Mouse (Mus musculus) intestine, embryonic 15.5 days (tissue): ENCODE data around the gene Fam53b. TPM values are rescaled to one million over a fixed set of nuclear protein-coding genes. Genes with fewer than 3 reads are reported as not detected.

Experiments used
- ATAC-seq: fragments of 200-750 bp; cut with Nextera tagmentation; 2 replicates; pipeline ENCODE4 v1.8.0; 2017; ENCODE audit warnings: moderate TSS enrichment, moderate library complexity
- H3K27ac ChIP-seq: fragments of 300-500 bp; sonication (generic); 2 replicates; pipeline ENCODE4 v1.5.1; 2015; ENCODE audit warnings: mild to moderate bottlenecking, inconsistent platforms
- H3K27me3 ChIP-seq: fragments of 300-500 bp; sonication (generic); replicated peaks from 2 replicates; pipeline ENCODE4 v1.6.1; 2015; ENCODE audit warnings: inconsistent platforms
- H3K36me3 ChIP-seq: fragments of 300-500 bp; sonication (generic); 2 replicates; pipeline ENCODE4 v1.6.1; 2015; ENCODE audit warnings: inconsistent platforms
- H3K4me1 ChIP-seq: fragments of 300-500 bp; sonication (generic); replicated peaks from 2 replicates; pipeline ENCODE4 v1.6.1; 2015; ENCODE audit warnings: inconsistent platforms
- H3K4me2 ChIP-seq: fragments of 300-500 bp; sonication (generic); replicated peaks from 2 replicates; pipeline ENCODE4 v1.6.1; 2015; ENCODE audit warnings: mild to moderate bottlenecking, inconsistent platforms
- H3K4me3 ChIP-seq: fragments of 300-500 bp; sonication (generic); replicated peaks from 2 replicates; pipeline ENCODE4 v1.5.1; 2015; ENCODE audit warnings: inconsistent platforms
- H3K9ac ChIP-seq: fragments of 300-500 bp; sonication (generic); 2 replicates; pipeline ENCODE4 v1.6.1; 2015; ENCODE audit warnings: inconsistent platforms
- H3K9me3 ChIP-seq: fragments of 300-500 bp; sonication (generic); 2 replicates; pipeline ENCODE4 v1.6.1; 2016; ENCODE audit warnings: inconsistent platforms
- WGBS: fragments of 180-500 bp; shearing (Covaris S2); methylation state at CpG from one replicate; pipeline ENCODE4 v1.1.7; 2015; 5-methylcytosine and 5-hydroxymethylcytosine counted together
- polyA plus RNA-seq: library from polyadenylated mRNA; unstranded; fragments of >200 nt; fragmentation: Nextera tagmentation; extraction: Ambion mirVana; gene quantifications from 2 replicates; pipeline ENCODE4 v1.2.1, GENCODE M21; 2015

Fam53b gene
- polyA plus RNA-seq, 1 experiment from 2014 or later: 17.9 TPM

DNA sequence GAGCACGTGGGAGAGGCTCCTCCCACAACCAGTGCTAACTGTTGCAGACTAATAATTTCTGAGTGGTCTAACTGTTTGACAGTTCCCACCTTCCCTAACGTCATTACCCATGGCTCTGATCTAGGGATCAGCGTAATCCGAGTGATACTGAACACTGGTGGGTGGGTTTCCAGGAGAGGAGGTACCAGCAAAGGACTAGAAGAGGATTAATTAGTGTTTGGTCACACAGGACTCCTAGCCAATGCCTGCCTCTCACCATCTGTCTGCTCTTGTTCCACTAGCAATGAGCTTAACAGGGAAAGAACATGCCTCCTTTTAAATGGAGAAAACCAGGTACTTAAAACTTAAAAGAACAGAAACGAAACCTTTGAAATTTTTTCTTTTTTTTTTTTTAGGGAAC is 54.8 kb downstream of the Fam53b start:
- no peak overlapping the region for H3K4me2 ChIP-seq
- H3K27me3 ChIP-seq: no peaks in the 10 kb centered on the region
- no peak overlapping the region for H3K27ac ChIP-seq
- no peak overlapping the region for H3K4me3 ChIP-seq
- H3K4me1 ChIP-seq: peaks cover 32% of the 10 kb centered on the region
- no peak overlapping the region for H3K9ac ChIP-seq
- WGBS: 60% methylated on average over 5 of the region's 5 CpGs
- no peaks in the 10 kb centered on the region for H3K9me3 ChIP-seq
- no peaks in the 10 kb centered on the region for H3K36me3 ChIP-seq
- no peak for ATAC-seq

DNA sequence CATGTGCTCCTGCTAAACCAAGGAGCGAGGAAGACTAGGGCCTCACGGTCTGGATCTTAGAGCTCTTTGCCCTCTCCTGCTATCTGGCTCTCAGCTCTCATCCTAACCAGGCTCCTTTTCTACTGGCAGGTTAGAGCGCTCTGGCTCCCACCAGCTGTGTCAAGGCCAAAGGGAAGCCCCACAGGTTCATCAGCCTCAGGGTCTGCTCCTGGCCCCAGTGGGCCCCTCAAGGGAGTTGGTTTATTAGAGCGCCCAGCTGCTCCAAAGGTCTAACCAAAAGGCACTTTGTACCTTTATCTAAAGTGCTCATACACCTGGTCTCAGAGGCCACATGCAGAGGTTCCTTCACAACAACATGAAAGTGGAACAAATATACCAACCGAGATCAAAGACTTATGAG is 57.4 kb downstream of the Fam53b start:
- ATAC-seq: peak; percentile 94
- H3K4me1 ChIP-seq: peaks cover 33% of the 10 kb centered on the region
- H3K36me3 ChIP-seq: no peaks in the 10 kb centered on the region
- no peaks in the 10 kb centered on the region for H3K27me3 ChIP-seq
- H3K4me2 ChIP-seq: no peak overlapping the region; the same call in 1 of the 2 replicates
- no peak overlapping the region for H3K4me3 ChIP-seq
- H3K9ac ChIP-seq: no peak overlapping the region
- H3K9me3 ChIP-seq: no peaks in the 10 kb centered on the region
- WGBS: 60% methylated on average over 5 of the region's 5 CpGs
- peak overlapping the region; percentile 81 for H3K27ac ChIP-seq

DNA sequence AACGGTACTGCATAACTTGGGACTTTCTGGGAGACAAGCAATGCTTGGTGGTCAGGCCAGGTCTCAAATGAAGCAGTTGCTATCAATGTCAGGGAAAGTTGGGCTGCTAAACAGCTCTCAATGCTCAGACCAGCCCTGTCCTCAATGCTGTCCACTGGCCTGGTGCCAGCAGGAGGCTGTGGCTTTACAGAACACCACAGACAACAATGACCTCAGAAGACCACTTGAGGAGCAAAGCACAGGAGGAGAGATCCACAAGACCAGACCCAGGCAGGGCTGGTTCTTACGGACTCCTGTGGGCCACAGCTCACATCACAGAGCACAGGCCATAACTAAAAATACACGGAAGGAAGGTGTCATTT is 59.3 kb downstream of the Fam53b start:
- WGBS: 59% methylated on average over 3 of the region's 3 CpGs
- Histone ChIP-seq H3K4me1 (peaks cover 33% of the 10 kb centered on the region), H3K9ac (no peak overlapping the region), H3K36me3 (no peaks in the 10 kb centered on the region), H3K27me3 (no peaks in the 10 kb centered on the region), H3K4me3 (no peak overlapping the region), H3K9me3 (no peaks in the 10 kb centered on the region), H3K4me2 (no peak overlapping the region), H3K27ac (peak overlapping the region; percentile 19)
- no peak for ATAC-seq

DNA sequence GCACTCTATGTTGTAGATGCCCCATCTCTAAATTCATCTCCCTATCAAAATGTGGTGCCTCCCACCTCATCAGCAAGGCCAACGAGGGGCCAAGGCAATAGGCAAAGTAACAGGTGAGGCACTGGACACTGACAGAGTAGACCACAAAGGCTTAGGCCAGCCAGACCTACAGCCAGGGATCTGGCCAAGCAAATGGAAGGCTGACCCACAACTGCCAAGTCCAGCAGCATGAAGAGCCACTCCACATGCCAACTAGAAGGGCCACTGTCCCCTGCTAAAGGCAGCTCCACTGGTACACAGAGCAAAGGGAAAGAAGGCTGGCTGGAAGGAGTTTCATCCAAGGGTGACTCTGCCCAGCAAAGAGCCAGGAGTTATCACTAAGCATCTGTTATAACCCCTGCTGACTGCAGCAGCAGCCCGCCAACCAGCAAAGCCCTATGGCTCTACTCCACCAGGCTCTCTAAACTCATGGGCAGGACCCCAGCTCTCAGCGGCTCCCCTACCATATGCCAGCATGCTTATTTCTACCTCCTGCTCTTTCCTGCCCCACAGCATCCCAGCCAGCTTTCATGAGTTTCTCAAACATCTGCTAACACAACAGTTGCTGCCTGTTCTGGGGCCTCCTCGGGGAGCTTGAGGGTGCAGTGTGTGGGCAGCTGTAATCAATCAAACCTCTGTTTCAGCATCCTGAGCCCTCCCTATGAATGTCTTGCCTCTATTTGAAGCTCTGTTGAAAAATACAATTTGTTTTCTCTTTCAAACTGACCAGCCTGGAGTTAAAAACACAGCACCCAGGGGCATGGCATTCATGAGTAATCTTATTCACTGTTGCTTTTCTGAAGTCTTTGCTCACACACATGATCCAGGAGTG is 59.9 kb downstream of the Fam53b start:
- no peaks in the 10 kb centered on the region for H3K27me3 ChIP-seq
- no peak overlapping the region for H3K4me2 ChIP-seq
- peak overlapping the region; percentile 19; the same call in 1 of the 2 replicates for H3K27ac ChIP-seq
- no peak for ATAC-seq
- no peak overlapping the region for H3K4me3 ChIP-seq
- no peaks in the 10 kb centered on the region for H3K36me3 ChIP-seq
- 57% methylated on average over 4 of the region's 4 CpGs for WGBS
- H3K4me1 ChIP-seq: peaks cover 33% of the 10 kb centered on the region
- no peak overlapping the region for H3K9ac ChIP-seq
- H3K9me3 ChIP-seq: no peaks in the 10 kb centered on the region

DNA sequence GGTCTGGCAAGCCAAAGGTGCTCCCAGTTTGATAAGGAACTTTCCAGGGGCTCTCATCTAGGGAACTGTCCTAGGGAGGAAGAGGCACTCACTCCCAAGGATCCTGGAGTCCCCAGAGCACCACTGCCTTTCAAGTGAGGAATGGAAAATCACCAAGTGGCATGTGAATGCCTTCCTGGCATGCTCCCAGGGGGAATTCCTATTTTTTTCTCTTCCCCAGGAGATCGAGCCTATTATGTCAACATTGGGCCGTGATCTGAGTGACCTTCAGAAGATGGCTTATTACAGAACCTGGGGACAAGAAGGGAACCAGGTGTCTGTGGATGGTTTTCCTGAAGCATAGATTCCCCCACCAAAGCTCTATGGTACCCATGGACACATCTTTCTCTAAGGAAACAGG is 62.0 kb downstream of the Fam53b start:
- ATAC-seq: no peak
- Histone ChIP-seq H3K27me3 (no peaks in the 10 kb centered on the region), H3K36me3 (no peaks in the 10 kb centered on the region), H3K27ac (no peak overlapping the region), H3K4me1 (peaks cover 32% of the 10 kb centered on the region), H3K4me2 (no peak overlapping the region), H3K4me3 (no peak overlapping the region), H3K9ac (no peak overlapping the region), H3K9me3 (no peaks in the 10 kb centered on the region)
- 42% methylated on average over 2 of the region's 2 CpGs for WGBS

DNA sequence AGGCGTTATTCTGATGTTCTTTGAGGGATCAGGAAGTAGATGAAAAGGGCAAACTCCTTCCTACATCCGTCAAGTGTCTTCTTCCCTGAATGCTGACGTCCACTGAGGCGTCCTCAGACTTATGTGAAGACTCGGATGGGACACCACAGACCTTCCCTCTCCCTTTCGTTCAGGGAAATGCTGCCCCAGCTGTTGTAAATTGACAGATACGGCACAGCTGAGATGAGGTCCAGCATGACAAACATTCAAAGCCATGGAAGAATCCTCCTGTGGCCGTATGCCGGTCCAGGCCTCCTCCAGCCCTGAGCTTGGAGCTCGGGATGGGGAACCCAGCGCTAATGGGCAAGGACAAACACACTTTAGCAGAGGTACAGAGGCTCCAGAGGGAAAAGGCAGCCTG is 64.2 kb downstream of the Fam53b start:
- ATAC-seq: no peak
- 92% methylated on average over 11 of the region's 11 CpGs for WGBS

DNA sequence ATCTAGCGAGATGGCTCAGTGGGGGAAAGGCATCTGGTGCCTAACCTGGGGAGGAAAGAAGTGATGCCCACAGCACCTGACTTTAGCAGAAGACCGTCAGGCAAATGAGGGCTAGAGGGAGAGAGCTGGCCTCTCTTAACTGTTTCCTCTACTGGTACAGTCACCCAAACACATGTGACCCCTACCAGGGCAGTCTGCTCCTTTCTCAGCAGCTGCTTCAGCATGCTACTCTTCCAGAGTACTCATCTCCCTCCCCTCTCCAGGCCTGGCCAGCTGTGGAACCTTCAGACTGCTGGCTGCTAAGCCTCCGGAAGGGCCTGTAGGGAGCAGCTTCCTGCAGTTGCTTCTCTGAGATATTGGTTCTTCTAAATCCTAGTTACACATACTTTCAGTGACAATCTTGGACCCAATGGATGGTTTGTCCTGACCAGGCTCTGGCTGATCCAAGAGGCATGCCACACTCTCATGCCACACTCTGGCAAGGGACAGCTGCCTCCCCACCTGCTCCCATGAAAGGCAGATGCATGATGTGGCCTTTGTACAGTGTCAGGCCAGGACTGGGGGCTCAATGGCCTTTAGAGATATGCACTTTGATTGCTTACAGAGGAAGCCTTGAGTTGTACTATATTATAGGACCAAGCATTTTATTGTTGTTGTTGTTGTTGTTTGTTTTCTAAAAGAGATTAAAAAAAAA is 65.5 kb downstream of the Fam53b start:
- Histone ChIP-seq H3K27ac (peak overlapping the region; percentile 58; the same call in 1 of the 2 replicates), H3K27me3 (no peaks in the 10 kb centered on the region), H3K4me3 (no peak overlapping the region), H3K36me3 (no peaks in the 10 kb centered on the region), H3K9me3 (no peaks in the 10 kb centered on the region), H3K4me2 (no peak overlapping the region), H3K4me1 (peaks cover 7% of the 10 kb centered on the region; the same call in 1 of the 2 replicates), H3K9ac (no peak overlapping the region)
- 52% methylated on average over 3 of the region's 3 CpGs for WGBS
- ATAC-seq: 0 out of 2 replicates have a peak, but pooled peaks have one; percentile 41

More for the DNA sequence above, 64.2 kb downstream of the Fam53b start:
- Histone ChIP-seq H3K4me2 (no peak overlapping the region), H3K36me3 (no peaks in the 10 kb centered on the region), H3K4me3 (no peak overlapping the region), H3K27ac (no peak overlapping the region), H3K9ac (no peak overlapping the region), H3K9me3 (no peaks in the 10 kb centered on the region), H3K4me1 (peaks cover 17% of the 10 kb centered on the region), H3K27me3 (no peaks in the 10 kb centered on the region)

DNA sequence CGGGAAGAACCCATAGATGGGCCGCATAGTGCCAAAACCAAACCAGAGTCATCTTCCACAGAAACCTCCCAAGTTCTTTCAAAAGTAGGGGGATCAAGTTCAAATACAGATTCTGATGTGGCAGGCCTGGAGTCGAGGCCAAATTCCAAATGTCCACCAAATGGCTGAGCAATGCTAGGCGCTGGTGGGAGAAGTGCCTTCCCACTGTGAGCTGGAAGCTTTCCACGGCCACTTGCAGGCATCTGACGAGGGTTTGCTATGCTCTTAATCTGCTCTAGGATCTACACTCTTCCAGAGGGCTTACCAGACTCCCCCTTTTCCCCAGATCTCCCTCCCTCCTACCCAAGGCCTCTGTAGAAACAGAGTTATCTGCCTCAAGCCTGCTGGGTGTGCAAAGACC is 66.6 kb downstream of the Fam53b start:
- Histone ChIP-seq H3K27ac (no peak overlapping the region), H3K9ac (no peak overlapping the region), H3K4me2 (no peak overlapping the region), H3K9me3 (no peaks in the 10 kb centered on the region), H3K36me3 (no peaks in the 10 kb centered on the region), H3K27me3 (no peaks in the 10 kb centered on the region), H3K4me1 (peaks cover 7% of the 10 kb centered on the region; the same call in 1 of the 2 replicates), H3K4me3 (no peak overlapping the region)
- 83% methylated on average over 6 of the region's 6 CpGs for WGBS
- ATAC-seq: no peak

DNA sequence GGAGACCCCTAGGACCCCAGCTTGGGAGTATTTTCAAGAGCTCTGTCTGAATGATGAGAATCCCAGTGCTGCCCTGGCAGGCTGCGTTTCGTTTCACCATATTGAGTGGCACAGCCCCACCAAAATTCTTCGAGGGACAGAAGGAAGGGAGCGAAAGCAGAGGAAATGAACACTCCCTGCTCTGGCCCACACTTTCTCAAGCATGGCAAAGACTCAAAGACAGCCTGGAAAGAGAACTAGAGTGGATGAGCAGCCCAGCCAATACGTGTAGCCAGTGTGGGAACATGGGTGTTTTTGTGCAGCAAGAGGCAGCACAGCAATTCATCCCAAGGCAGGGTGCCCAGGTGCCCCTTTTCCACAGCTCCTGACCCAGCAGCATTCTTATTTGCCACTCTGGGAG is 70.8 kb downstream of the Fam53b start:
- H3K9me3 ChIP-seq: no peaks in the 10 kb centered on the region
- no peaks in the 10 kb centered on the region for H3K36me3 ChIP-seq
- no peaks in the 10 kb centered on the region for H3K27me3 ChIP-seq
- H3K4me3 ChIP-seq: no peak overlapping the region
- no peak overlapping the region for H3K4me2 ChIP-seq
- ATAC-seq: no peak
- no peak overlapping the region for H3K9ac ChIP-seq
- no peaks in the 10 kb centered on the region for H3K4me1 ChIP-seq
- no peak overlapping the region for H3K27ac ChIP-seq
- 83% methylated on average over 5 of the region's 5 CpGs for WGBS

DNA sequence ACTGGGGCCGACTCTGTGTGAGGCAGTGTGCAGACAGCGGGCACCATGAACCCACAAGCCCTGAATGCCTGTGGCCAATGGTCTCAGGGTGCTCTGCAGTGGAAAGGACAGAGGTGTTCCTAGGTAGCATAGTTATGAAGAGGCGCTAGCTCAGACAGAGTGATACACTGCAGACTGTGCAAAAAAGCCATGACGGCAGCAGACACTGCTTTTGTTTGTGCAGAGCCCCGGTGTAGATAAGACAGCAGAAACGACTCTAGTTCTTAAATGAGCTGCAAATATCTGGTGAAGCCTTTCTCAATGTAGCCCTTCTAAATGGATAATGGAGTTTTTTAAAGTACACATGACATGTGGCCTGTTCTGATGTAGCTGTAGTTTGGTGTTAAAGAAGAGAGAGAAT is 73.9 kb downstream of the Fam53b start:
- H3K27me3 ChIP-seq: no peaks in the 10 kb centered on the region
- H3K4me3 ChIP-seq: no peak overlapping the region
- no peak overlapping the region for H3K4me2 ChIP-seq
- 53% methylated on average over 6 of the region's 6 CpGs for WGBS
- peaks cover 16% of the 10 kb centered on the region for H3K4me1 ChIP-seq
- H3K27ac ChIP-seq: no peak overlapping the region
- ATAC-seq: no peak
- no peak overlapping the region for H3K9ac ChIP-seq
- H3K9me3 ChIP-seq: no peaks in the 10 kb centered on the region
- H3K36me3 ChIP-seq: no peaks in the 10 kb centered on the region

DNA sequence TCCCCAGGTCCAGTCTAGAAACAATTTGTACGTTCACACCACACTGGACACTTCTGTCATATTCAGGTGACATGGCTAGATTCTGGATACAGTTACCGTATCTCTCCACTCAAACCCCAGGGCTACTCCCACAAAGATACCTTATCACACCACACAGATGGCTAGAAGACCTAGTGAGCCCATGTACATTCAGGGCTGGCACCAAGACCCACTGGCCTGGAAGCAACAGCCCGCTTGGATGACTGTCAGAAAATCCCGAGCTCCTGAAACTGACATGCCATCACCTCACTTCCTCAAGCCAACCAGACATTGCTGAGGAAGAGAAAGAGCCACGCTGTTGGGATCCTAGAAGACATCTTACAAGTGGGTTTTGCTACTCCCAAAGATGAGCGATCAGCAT is 74.8 kb downstream of the Fam53b start:
- H3K9me3 ChIP-seq: no peaks in the 10 kb centered on the region
- H3K4me2 ChIP-seq: no peak overlapping the region
- no peak for ATAC-seq
- no peaks in the 10 kb centered on the region for H3K36me3 ChIP-seq
- no peak overlapping the region for H3K9ac ChIP-seq
- H3K27ac ChIP-seq: no peak overlapping the region
- no peaks in the 10 kb centered on the region for H3K27me3 ChIP-seq
- 95% methylated on average over 6 of the region's 6 CpGs for WGBS
- no peak overlapping the region for H3K4me3 ChIP-seq
- peaks cover 17% of the 10 kb centered on the region for H3K4me1 ChIP-seq

DNA sequence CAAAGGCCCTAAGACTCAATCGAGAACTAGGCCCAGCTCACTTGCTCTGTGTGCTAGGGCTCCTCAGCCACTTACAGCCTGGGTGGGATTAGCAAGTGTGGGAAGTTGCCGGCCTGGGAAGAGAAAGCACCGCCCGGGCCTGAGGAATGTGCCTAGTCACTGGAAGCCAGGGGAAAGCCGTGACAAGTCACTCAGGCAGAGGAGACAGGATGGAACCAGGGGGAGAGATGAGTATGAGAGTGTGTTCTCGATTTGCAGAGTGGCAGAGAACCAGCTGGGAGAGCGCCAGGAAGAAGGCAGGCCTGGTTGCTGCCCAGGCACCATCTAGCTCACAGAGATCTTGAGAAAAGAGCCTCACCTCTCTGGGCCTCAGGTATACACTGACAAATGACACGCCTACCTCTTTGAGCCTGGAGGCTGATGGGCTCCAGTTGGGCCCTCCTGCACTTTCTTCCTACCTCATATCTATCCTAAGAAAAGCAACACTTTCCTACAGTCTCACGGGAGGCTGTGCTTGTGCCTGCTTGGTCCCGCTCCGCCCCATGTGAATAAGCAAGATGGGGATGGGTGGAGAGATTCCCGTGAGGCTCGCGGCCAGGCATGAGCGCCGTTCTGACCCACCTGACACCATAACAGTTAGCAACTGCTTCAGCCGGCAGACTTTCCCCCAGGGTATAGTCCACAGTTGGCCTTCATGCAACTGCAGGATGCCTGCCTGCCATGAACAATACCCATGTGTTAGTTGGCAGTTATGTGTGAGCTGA is 77.4 kb downstream of the Fam53b start:
- WGBS: 60% methylated on average over 17 of the region's 17 CpGs
- Histone ChIP-seq H3K4me3 (no peak overlapping the region), H3K9me3 (no peaks in the 10 kb centered on the region), H3K4me1 (peaks cover 23% of the 10 kb centered on the region), H3K9ac (no peak overlapping the region), H3K27ac (peak overlapping the region; percentile 20; the same call in 1 of the 2 replicates), H3K4me2 (no peak overlapping the region), H3K27me3 (no peaks in the 10 kb centered on the region), H3K36me3 (no peaks in the 10 kb centered on the region)
- peak; percentile 64 for ATAC-seq
